Mouse (Mus musculus) layer of hippocampus, adult 18-20 months (tissue): Measurements from ENCODE around the gene Fyb. TPM values are rescaled to one million over a fixed set of nuclear protein-coding genes. Genes with fewer than 3 reads are reported as not detected.

Source experiments
- DNase-seq, 2 experiments: peaks; one replicate each; pipeline ENCODE4 v3.0.0; 2022; ENCODE audit warnings: low spot score in 2 of 2
- long read RNA-seq: library from polyadenylated mRNA; stranded (forward); transcript quantifications from one replicate; pipeline ENCODE4 v2.0.0, GENCODE M21; 2021
- total RNA-seq, 2 experiments: library from RNA; stranded (reverse); gene quantifications; 2 replicates each; pipeline ENCODE4 v1.2.3; 2021

Fyb gene
- total RNA-seq: 1 to 10 TPM; 4.2 to 6.4 TPM
- long read RNA-seq, partial matches to known transcripts: 0 of 1 reads
- long read RNA-seq, other reads (novel, unspliced or antisense): 1 of 1 reads

- DNase-seq: no peak
These were observed at the start of gene Fyb for GRCm38 (mm10) chr15:6522653-6523167. TSS of gene Fyb (plus strand) at chr15:6522853.

DNA sequence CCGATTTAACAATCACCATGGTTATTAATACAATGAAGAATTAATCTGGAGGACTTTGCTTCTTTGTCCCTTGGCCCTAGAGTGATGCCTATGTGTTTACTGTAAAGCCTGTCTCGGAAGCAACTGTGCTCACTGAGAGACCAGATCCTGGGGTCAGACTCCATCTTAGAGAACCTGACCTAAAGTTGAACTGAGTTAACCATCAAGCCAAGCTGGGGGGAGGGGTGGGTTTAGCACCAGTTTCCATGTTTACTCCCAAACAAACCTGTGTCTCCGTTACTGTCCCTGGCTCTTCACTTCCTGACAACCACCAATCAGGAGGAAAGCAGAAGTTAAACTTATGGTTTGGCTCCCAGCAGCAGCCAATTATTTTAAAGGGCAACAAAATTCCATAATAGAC, 39.1 kb upstream of the Fyb start:
- DNase-seq: no peak

DNA sequence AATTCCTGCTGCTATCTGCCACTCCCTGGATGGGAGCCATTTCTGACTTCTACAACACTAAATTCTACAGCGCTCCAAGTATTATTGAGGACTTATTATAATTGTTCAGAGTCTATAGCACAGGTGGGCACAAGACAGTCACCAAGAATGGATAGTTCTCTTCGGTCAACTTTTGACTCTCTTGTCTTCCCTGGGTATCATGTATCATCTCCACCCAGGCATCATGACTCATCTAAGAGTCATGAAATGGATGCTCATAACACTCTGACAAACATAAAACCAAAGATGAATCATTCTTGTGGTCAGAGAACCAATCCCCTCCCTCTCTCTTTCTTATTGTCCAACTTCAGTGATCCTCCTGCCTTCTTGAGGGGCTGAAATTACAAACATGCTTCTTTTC, 30.3 kb upstream of the Fyb start:
- no peak for DNase-seq

- no peak for DNase-seq
These were observed 24.1 kb upstream of the Fyb start for GRCm38 (mm10) chr15:6498396-6499070.

DNA sequence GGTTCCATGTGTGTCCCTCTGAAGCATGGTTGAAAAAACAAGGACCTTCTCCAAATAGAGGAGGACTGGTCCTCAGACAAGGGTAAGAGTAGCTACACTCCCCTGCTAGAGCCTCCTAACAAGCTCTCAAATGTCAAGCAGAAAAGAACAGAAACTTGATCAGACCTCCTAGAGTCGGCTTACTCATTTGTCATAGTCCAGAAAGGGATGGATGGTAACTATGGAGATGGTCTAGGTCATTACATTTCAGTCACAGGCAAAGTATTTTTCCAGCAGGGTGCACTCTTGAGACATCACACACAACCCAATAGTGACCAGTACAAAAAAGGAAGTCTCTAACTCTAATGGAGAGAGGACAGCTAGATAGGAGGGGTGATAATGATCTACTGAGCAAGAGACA, 21.9 kb upstream of the Fyb start:
- peak in 1 of 2 experiments; percentile 20 for DNase-seq

DNA sequence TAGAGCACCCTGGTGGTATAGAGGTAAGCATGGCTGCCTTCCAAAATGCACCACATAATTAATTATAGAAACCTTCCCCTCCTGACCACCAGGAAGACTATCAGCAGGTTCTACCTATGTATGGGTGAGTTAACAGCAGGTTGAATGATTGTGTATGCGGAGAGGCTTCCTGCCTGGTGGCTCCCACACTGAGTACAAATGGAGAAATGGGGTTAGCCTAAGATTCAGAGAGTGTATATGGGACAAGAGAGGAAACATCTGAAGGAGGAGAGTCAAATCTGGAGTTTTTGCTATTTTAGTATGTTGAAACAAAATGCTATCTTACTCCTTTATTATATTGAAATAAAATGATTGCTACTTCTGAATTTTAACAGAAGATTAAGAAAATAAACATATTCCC, 5.1 kb upstream of the Fyb start:
- no peak for DNase-seq

DNA sequence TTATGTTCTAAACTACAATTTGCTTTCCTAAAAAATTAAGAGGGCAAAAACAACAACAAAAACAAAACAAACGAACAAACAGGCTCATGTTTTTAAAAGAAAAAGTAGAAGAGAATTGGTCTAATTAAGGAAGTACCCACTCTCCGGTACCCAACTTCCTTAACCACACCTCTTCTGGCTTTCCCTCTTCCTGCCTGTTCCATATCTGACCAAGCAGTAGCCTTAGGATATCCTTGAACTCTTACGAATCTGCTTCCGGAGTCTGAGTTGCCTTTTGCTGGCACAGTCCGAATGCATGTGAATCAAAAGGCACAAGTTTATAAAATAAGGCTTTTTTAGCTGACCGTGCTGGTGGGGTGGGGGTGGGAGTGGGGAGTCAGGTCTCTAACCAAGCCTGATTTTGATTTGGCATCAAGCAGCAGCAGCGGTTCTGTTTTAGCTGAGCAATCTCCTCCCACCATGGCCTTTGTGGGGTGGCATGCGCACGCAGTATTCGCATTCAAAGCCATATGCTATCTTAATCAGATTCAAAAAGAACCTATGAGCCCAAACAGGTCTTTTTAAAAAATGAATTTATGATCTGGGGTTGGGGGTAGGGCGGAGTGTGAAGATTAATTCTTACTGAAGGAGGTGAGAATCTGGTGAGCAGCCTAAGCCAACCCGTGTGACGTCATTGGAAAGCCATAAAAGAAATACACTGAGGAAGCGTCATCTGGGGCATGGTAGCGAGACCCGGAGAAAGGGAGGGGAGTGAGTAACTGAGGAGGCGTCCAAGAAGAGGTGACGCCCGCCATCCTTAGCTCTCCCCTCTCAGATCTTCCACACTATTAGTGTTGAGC, 3.0 kb upstream of the Fyb start:
- no peak for DNase-seq

GRCm38 (mm10) chr15:6520505-6521155, 2.0 kb upstream of the Fyb start:
- DNase-seq: no peak

- DNase-seq: no peak
These were observed 2.1 kb downstream of the Fyb start for GRCm38 (mm10) chr15:6524801-6525200.

- no peak for DNase-seq
These were observed 2.7 kb downstream of the Fyb start for GRCm38 (mm10) chr15:6525386-6525785.

DNA sequence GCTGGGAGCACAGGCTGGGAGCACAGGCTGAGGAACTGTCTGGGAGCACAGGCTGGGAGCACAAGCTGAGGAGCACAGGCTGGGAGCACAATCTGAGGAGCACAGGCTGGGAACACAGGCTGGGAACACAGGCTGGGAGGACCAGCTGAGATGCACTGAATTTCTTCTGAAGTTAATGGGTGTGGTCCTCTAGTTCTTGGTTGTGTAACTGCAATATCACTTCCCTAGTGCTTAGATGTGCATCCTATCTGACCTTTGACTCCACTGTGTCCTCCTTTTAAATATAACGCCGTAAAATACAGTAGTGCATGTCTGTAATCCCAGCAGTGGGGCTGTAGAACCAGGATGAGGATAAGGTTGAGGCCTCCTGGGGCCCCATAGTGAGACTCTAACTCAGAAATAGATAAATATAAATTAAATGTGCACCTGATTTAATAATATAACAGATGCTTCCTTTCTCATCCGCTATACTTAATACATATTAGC, 11.2 kb downstream of the Fyb start:
- DNase-seq: no peak

- no peak for DNase-seq
These were observed 11.9 kb downstream of the Fyb start for GRCm38 (mm10) chr15:6534592-6534991.

DNA sequence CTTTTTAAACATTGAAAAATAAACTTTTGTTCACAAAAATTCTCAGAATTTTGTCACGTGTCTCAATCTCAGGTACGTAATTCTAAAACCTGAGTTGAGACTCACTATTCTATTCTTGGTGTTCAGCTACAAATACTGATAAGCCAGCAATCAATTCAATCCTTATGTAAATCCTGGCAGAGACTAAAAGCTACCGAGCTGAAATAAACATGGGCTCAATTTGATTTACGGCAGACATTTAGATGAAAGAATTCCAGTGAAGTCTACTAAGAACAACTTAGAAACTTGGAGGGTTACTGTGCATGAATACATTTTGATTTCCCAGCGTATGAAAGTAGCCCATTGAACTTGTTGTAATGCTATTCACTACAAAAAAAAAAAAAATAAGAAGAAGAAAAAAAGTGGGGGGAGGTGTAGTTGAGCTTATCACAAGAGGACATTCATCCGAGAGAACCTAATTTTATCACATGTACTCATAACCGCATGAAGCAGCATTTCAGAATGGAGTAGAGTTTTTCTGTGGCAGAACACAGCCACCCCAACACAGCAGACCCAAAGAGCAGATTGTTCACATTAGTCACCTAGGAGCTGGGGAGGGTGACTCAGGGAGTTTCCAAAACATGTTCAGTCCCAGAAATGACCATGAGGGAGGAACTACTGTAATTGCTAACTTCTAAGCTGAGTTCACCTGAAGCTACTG, 17.1 kb downstream of the Fyb start:
- no peak for DNase-seq

DNA sequence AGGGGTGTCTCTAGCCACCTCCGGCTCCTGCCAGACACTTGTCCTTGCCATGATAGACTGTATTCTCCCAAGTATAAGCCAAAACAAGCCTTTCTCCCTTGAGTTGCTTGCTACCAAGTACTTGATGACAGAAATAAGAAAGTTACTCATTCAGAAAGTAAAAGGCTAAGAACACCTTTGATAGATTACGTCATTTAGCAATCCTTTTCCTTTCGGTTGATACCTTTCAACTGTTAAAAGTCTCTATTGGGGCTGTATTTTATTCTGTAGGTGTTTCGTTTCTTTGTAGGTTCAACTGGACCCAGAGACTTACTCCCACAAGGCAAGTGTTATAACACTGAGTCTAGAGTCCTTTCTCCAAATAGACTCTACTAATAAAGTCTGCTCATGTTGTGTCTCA, 26.3 kb downstream of the Fyb start:
- DNase-seq: no peak

DNA sequence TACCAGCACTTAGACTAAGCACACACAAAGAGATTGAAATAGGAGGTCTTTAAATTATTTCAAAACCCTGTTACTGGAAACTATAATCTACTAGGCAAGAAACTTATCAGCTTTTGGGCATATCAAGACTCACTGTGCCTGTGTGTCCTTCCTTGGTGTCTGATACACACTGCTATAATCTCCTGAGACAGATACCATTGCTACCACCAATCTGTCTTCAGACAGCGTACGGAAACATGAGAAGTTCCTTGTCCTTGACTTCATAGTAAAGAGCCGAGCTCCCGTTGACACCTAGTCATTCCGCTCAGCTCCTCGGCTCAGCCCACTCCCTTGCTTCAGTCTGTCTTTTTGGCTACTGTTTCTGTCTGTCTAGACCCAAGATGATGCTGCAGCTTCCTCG, 29.2 kb downstream of the Fyb start:
- DNase-seq: no peak

DNA sequence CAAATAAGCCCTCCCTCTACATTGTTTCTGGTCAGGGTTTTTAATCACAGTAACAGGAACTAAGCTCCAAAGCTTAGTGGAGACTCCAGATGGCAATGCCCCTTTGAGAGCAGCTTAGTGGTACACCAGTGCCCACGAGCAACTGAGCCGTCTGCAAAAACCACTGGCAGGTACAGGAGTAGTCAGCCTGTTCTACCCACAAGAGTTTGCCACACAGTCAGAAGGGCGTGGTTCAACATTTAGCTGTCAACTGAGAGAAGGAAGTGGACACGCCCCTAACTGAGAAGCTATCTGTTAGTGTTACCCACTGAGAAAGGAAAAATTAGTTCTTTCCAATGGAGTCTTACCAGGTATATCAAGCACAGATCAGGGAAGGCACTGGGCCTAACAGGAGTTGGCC, 32.1 kb downstream of the Fyb start:
- DNase-seq: no peak

- DNase-seq: peak in 1 of 2 experiments; percentile 28
These were observed 32.9 kb downstream of the Fyb start for GRCm38 (mm10) chr15:6555536-6555935.

- no peak for DNase-seq
These were observed 33.6 kb downstream of the Fyb start for GRCm38 (mm10) chr15:6556272-6556671.

DNA sequence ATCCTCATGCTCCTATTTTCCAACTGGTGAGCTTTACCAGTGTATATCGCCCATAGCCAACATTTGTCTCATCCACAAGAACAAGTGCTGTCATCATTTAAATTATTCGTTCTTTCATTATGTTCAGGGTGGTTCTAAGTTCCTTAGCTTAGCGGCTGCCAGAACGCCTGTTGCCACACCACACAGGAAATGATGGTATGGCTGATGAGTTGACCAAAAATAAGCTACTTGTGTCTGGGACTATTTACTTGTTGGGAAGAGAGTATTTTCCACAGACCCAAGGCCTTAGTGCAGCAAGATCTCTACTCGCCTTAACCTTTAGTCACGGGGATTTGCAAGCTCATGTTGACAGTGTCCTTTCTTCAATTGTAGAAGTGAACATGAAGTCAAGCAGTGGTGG, 34.3 kb downstream of the Fyb start:
- no peak for DNase-seq

GRCm38 (mm10) chr15:6557552-6557951, 34.9 kb downstream of the Fyb start:
- no peak for DNase-seq

- DNase-seq: no peak
These were observed 36.5 kb downstream of the Fyb start for GRCm38 (mm10) chr15:6559188-6559587.
